Mouse (Mus musculus) olfactory bulb, adult 2 months (tissue): ENCODE results near the gene Pepd.

Experiments
- CTCF ChIP-seq: fragments of 200-500 bp; IDR thresholded peaks from 2 replicates; pipeline ENCODE4 v1.5.1; 2012; ENCODE audit warnings: low read depth, mild to moderate bottlenecking, low read length, moderate library complexity; ENCODE audit not compliant: insufficient read depth
- POLR2A ChIP-seq: fragments of 200-500 bp; IDR thresholded peaks from 2 replicates; pipeline ENCODE4 v1.6.1; 2012; ENCODE audit warnings: mild to moderate bottlenecking, low read depth, low read length, moderate library complexity; ENCODE audit not compliant: insufficient read depth

- TF ChIP-seq POLR2A (no peak; the same call in 1 of the 2 replicates), CTCF (no peak)
Observed at GRCm38 (mm10) chr7:35055619-35056435, 143.6 kb downstream of the Pepd start.
